Mouse (Mus musculus) cerebellum, adult 9-10 months (tissue): ENCODE data around the gene Mad2l2.

Source experiments
- DNase-seq: peaks from one replicate; pipeline ENCODE4 v3.0.0; 2022

Gene Mad2l2

DNA sequence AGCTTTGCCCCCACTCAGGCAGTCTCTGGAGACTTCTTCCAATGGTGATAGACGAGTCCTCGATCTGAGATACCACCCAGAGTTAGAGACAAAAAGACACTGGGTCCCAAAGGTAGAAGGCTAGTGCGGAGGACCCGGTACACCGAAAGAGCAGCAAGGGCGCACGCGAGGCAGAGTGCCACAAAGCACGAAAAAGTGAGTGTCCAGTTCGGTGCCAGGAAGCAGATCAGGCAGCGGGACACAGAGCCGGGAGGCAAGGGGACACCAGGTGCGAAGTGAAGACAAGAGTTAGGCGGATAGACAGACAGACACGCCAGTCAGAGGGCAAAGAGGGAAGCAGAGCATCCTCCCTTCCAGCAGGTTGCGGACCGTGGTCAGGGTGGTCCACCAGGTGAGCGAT, at the start of gene Mad2l2:
Mad2l2 (plus strand) TSS at position 252 of the 400 bp plus-strand sequence.
- DNase-seq, result no peak

DNA sequence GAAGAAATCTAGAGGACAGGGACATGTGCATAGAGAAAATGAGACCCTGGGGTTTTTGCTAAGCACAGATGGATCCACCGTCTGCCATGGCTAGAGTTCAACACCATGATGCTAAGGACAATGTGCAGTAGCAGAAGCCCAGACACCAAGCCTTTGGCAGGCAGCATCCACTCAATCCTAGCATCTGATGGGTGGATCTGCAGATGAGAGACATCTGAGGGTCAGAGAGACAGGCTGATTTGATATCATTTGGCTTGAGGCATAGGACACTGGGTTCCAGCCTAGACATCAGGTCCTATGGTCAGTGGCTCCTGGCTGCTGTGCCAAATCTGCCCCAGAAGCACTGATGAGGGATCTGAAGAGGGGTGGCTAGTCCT, 49.6 kb upstream of the Mad2l2 start:
- peak; percentile 73 for DNase-seq

DNA sequence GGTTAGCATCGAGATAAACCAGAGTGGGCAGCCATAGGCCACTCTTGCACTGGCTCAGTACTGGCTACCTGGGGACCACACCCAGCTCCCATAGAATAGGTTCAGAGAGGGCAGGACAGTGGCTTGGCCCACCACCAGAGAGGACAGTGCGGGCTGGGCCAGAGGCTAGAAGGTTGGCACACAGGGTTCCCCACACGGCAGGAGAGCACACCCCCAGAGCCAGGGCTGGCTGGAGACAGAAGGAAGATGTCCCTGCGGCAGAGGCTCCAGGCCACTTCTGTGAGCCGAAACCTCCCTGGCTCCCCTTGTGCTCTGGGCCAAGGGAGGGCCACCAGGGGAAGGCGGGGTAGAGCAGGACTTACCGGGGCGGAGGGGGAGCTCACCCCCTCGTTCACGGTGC, 49.0 kb upstream of the Mad2l2 start:
- no peak for DNase-seq

DNA sequence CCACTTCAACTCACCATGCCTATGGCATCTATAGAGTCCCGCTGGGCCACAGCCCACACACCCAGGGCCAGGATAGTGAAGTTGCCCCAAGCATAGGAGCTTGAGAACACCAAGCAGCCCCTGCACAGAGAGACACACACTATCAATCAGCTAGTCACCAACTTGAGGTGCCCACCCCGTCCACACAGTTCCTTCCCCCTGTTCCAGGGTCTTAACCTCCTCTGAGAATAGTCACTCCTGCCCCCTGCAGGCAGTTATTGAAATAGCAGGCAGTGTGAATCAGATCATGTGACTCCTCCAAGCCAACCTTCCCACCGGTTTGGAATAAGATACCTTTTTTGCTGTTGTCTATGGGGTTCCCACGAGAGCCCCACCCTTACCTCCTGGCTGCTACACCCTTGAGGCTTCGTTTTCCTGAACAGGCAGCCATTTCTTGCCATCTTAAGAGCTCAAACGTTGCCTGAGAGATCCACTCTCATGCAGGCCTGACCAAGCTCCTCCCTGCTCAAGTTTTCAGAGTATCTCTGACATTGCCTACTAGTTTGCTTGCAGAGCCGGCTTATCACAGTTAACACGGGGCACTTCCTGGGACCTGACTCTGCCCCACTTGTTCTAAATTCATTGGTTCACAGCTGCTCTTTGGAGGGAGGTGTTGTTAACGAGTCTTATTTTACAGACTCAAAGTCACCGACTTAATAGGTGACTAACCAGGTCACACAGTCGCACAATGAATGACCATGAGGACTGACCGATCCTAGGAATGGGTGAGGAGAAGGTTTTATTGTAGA, 47.7 kb upstream of the Mad2l2 start:
- DNase-seq, result peak; percentile 67

DNA sequence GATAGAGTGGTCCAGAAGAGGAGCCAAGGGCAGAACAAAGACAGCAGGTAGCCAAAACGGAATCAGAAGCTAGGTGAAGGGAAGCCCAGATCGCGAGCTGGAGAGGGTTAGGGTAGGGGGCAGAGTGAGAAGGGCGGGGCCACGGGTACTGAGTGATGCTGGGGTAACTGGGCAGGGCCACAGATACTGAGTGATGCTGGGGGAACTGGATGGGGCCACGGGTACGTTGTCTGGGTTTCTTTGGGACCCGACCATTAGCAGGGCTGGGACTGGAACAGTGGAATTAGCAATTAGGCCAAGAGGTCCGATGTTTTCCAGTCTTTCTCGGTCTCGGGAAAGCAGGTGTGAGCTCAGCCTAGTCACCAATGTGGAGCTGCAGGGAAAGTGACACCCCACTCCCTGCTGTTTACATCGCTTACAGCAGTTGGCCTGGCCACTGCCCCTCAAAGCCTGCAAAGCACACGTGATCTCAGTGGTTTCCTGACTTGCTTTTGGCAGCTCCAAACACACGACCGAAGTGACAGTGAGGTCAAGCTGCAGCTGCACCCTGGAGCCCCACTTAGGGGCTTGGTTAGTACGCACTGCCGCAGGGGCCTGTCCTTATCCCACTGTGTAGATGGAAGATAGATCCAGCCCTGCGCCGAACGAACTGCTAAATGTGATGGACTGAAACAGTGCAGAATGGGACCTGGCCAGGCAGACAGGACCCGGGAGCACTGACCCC, 46.8 kb upstream of the Mad2l2 start:
- no peak for DNase-seq

DNA sequence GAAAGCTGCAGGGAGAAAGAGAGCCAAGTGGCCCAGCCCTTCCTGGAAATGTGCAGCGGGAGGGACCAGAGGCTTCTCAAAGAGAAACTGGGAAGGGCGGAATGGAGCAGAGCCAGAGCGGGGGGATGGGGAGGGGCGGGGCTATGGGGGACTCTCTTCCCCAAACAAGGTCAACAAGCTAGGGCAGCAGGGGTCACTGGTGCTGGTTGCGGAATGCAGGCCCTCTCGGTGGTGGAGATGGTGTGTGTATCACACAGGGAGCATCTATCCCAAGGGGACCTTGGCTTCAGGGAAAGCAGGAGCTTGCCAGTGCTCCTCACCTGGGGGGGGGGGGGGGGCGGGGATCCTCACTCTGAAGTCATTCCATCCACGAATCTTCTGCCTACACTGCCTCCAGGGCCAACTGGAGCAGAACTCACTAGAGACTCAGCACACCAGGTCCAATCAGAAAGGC, 45.9 kb upstream of the Mad2l2 start:
- no peak for DNase-seq

DNA sequence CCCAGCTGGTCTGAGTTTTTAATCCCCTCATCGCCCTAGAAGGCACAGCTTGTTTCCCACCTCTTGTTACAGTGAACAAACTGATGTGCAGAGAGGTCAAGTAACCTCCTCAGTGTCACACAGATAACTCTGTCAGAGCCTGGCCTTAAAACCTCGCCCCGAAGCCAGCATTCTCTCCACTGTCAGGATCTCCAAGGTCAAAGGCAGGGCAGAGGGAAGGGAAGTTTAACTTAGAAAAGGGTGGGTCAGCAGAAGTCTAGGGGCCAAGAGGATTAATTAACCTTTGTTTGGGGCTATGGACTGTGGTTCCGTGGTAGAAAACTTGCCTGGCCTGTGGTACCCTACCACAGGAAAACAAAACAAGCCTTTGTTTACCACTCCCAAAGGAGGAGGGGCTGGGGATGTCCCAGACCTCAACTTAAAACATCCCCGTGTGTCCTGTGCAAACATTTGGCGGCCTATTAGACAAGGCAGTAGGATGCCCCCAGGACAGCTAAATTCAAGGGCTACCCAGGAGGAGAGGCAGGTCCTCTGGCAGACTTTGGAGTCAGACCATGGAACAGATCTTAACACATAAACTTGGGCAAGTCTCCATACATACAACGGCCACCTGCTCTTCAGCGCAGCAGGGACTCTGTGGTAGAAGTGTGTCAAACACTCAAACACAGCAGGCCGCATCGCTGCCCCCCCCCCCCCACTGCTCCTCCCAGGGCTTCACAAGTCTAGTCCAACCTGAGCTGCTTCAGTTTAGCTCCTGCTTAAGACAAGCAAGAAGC, 44.9 kb upstream of the Mad2l2 start:
- DNase-seq, result no peak

DNA sequence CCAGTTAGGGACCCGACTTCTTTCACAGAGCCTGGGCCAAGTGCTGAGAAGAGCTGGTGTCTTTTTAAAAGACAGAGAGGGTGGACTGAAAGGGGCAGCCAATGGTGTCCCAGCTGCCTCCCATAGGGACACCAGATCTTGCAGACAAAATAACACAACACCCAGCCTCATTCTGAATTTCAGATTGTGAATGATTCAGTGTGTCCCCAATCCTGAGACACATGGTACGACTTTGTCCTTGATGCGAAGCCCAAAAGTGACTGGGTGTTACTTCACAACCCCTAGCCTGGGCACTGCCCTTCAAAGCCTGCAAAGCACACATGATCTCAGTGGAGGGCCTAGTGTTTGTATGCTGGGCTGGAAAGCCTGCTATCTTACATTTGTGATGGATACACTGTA, 44.3 kb upstream of the Mad2l2 start:
- no peak for DNase-seq

DNA sequence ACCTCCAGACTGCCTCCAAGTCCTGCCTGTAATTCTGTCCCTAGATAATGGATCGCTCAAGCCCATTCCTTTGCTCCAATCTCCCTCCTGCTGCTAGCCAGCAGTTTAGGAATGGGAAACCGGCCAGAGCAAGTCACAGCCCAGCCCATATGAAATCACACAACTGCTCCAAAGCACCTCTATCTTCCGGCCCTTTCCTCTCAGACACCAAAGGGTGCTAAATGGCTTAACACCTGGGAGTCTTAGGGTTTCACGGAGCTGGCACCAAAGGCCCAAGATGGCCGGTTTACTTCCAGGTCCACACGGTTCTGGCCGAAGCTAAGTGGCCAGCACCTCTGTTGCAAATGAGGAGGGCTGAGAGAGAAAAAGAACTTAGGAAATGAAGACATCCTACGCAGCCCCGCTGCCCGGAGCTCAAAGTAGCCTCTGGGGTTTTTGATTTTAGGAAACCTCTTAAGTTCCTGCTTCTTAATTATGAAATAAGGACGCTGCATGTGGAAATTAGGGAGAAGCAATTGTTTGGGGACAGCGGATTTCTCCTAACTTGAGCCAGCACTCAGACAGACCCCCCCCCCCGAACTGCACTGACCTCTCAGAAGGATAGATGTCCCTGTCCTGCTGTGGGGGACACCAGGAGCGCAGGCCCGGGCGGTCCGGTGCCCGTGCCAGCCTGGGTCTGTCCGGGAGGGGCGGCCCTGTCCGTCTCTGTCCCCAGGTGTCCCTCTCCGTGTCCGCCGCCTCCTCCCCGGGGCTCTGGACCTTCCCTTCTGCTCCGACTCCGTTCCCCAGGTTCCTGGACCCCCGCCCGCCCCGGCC, 42.9 kb upstream of the Mad2l2 start:
- peak; percentile 50 for DNase-seq

DNA sequence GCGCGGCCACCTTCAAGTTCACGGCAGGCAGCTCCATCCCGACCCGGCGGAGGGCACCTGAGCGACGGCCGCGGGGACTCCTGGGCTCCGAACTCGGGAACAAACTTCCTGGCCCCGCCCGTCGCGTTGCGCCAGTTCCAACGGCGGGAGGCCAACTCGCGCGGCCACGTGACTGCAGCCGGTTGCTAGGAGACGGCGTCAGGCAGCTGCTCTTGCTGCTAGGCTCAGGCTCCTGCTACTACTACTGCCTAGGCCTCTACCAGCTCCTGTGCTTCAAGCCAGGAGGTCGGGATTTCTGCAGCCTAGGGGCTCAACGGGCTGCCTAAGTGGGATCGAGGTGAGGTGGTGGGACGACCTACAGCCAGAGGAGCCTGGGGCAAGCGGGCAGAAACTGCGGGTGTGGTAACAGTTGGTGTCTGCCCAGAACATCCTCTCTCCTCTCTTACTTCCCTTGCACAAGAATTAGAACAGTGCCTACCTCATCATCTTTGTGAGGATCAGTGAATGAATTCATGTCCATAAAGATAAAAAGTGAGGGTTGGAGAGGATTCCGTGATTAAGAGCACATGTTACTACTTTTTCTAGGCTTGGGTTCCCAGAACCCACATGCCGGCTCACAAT, 42.2 kb upstream of the Mad2l2 start, which contains the start of gene Agtrap:
Agtrap (minus strand) TSS at position 125 of the 621 bp plus-strand sequence.
- peak; percentile 93 for DNase-seq

DNA sequence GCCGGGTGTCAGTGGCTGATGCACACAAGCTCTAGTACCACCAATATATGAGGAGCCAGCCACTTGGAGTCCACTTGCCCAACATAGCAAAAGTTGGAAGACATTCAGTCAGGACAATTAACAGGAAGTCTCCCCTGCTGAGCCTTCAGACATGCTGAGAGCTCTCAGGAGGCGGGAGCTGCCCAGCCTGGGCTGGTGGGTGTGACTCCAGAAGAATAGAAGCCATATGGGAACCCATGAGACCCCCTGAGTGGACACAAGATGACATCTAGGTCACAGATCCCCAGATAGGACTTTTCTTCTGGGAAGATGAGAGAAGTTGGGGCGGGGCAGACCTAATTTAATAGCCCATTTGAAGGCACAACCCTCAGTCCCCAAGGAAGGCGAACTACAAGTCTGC, 41.0 kb upstream of the Mad2l2 start:
- DNase-seq, result no peak

DNA sequence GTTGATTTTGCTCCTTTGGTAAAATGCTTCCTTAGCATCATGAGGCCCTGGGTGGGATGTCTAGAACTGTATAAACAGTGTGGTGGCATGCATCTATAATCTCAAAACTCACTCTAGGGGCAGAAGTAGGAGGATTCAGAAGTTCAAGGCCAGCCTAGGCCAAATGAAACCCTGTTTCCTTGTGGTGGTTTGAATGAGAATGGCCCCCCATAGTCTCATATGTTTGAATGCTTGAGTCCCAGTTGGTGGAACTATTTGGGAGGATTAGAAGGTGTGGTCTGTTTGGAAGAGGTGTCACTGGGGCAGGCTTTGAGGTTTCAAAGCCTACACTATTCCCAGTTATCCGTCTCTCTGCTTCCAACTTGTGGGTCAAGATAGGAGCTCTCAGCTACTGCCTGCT, 39.0 kb upstream of the Mad2l2 start:
- no peak for DNase-seq

DNA sequence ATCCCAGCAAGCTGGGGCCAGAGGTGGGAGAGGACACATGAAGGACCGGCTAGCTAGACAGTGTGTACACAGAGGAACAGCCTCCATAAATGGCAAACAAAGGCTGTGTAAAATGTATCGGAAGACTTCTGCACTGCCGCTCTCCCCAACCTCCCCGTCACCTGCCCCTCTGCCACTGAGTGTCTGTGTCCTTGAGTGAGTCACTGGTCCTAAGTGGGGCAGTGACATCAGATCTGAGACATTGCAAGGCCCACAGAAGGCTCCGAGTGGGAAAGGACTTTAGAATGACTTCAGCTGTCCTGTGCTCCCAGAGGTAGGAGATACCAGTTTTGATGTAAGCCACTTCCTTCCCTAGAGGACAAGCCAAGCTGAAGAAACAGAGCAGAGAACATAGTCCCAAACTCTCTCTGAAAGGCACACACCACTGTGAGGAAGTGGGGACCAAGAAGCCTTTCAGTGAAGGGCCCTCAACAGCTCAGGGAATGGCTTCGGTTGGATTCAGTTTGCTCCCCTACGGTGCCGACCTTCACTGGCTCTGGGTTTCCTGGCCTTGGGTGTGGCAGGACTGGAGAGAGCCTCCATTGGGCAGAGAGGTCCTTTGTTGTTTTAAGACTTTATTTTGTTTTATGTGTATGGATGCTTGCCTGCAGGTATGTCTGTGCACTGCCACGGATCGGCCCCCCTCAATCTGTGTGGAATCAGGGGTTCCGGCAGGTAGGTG, 37.5 kb upstream of the Mad2l2 start:
- no peak for DNase-seq

DNA sequence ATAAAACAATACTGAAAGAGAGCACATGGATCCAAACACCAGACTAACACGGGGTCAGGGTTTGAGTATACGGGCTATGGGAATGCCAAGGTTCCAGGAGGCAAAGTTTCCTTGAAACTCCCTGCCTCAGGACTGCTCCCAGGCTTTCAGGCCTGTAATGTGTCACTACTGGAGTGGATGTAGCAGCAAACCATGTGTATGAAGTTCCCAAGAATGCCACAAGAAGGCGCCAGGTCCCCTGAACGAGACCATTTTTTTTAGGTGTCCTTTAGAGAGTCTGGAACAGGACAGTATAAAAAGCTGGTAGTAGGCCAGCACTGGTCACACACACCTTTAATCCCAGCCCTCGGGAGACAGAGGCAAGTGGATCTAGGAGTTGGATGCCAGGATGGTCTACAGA, 36.0 kb upstream of the Mad2l2 start:
- DNase-seq, result no peak

DNA sequence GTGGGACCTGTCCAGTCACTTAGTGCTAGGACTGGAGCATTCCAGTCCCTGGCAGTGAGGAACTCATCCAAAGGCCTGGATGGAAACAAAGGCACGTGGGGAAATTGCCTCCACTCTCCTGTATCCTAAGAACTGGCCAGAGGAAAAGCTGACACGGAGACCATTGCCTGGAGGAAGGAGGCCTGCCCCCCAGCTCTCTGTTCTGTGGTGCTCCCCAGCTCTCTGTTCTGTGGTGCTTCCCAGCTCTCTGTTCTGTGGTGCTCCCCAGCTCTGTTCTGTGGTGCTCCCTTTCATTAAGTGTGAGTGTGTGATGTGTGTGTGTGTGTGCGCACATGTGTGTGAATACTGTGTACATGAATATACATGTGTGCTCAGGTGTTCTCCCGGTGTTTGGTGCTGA, 35.1 kb upstream of the Mad2l2 start:
- DNase-seq, result no peak

DNA sequence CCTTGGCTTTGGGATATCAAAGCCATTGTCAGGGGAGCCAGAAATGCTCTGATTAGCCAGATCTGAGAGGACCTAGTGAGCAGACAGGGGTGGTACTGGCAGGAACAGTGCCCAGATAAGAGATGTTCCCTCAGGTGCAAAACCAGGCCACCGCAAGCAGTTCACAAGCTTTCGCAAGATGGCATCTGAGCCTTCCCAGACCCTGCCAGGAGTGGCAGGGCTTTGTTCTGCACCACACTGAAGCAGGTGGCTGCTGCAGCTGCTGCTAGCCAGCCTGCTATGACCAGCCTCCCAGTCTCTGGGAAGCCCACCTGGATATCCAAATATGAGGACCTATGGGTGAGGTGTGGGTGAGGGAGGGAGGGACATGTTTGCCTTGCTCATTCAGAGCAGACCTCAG, 32.2 kb upstream of the Mad2l2 start:
- no peak for DNase-seq

DNA sequence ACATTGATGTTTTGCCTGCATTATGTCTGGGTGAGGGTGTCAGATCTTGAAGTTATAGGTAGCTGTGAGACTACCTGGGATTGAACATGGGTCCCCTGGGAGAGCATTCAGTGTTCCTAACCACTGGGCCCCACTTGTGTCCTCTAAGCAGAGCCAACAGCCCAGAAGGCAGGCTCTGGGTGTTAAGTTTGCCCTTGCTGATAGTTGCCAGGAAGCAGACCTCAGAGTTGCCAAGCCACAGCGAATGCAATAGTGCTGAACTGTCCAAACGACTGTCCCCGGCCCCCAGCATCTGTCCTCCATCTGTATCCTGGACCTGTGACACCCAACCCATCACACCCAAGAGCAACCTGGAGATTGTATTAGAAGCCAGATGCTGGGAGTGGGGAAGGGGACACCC, 31.5 kb upstream of the Mad2l2 start:
- DNase-seq, result no peak

DNA sequence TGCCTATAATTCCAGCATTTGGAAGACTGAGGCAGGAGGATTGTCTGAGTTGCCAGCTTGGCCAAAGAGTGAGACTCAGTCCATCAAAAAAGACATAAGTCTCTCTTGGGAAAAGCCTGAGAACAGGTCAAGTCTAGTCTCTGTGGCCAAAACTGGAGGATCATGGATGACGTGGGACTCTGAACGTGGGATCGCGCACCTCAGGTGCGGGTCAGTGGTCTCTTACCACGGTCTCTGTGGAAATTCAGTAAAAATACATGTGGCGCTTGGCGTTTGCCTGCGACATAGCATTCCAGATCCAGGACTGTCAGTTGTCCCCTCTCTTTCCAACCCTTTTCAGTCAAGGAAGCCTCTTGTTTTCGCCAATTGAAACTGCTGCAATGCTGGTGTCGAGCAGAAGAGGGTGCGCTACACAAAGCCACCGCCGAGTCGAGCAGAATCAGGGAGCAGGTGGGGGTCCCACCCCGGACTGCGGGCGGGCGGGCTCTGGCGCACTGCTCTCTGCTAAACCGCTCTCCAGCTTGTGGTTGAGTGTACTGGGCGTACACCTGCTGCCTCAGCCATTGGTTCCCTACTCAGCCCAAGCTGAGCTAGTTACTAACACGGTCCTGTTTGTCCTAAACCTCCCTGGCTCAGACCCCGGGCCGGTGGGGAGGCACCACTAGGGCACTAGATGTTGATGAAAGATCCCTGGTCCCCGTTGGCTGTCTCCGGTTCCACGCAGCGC, 28.2 kb upstream of the Mad2l2 start:
- DNase-seq, result peak; percentile 69

DNA sequence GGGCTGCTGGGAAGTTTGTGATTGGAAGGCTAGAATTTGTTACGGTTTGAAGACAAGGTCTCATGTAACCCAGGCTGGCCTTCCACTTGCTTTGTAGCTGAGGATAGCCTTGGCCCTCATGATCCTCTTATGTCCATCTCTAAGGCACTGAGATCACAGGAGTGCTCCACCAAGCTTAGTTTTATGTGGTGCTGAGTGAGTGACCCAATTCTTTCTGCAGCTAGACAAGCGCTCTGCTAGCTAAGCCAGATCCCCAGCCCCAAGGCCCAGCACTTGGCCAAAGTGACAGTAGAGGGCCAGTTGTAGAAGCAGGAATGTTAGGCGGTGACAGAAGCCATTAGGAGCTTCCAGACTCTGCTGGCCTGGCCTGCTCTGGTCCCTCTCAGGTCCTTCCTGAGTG, 26.0 kb upstream of the Mad2l2 start:
- no peak for DNase-seq

DNA sequence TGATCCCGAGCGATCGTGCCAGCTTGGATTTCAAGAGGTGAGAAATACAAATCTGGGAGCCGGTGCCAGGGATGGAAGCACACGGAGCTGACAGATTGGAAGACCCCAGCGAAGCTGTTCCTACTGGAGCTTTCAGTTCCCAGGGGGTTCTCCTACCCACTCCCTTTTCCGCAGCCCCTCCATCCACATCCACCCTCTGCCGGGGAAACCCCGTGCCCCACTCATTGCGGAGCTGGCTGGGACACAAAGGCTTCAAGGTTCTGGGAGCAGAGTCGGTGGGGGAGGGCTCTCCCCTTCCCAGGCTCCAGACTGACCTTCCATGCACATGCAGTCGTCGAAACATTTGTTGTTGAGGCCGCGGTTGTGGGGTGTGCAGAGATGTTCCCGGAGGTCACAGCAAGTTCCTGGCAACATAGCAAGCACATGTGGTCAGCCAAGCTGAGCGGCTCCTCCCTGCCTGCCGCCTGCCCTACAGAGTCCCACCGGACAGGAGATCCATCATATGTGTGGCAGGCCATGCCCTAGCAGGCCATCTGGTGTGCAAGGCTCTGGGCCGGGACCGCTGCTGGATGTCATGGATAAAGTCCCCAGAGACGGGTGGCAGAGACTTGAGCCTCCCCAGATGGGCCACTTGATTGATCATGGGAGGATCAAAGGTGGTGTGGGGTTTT, 22.4 kb upstream of the Mad2l2 start:
- no peak for DNase-seq
